Mouse (Mus musculus) kidney, adult 2 months (tissue): Measurements from ENCODE around the gene M1ap.

Experiments
- CTCF ChIP-seq: fragments of 200-500 bp; conservative IDR thresholded peaks from 2 replicates; pipeline ENCODE4 v1.5.1; 2011; ENCODE audit warnings: low read depth, mild to moderate bottlenecking, control low read depth, low read length, moderate library complexity, mixed read lengths; ENCODE audit not compliant: insufficient read depth, insufficient read length
- POLR2A ChIP-seq: fragments of 200-500 bp; IDR thresholded peaks from one replicate; pipeline ENCODE4 v1.6.1; 2011; ENCODE audit warnings: low read depth, low read length, control low read depth

DNA sequence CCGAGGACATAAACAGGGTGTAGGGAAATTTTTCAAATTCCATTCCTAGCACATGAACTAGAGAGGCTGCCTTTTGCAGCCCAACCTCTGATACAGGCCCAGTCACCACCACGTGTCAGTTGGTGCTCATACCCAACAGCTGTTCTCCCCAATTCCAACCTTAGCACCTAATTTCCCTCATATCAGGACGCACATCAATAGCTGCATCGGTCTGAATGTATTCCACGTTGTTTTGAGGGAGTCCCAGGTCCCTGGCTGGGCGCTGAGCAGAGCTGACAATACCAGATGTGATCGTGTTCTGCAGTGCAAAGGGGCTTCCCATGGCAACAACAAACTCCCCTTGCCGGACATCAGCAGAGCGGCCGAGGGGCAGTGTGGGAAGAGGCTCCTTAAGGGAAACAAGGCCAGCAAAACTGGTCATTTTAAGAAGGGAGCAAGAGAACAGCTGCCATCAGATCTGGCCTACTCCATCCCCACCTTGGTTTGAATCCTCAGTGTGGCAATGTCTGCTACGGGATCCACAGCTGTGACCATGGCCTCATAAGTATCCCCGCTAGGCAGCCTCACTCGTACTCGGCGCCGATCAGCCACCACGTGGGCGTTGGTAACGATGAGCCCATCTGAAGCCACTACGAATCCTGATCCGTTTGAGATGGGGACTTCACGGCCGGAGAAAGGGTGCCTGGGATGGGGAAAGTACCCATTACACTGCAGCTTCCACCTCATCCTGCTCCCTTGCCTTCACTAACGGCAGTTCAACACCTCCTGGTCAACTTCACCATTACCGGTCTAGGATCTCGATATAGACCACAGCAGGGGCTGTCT is 106.6 kb downstream of the M1ap start:
- TF ChIP-seq CTCF (no peak), POLR2A (no peak)
